Mouse (Mus musculus) hindbrain, embryonic 13.5 days (tissue): ENCODE results near the gene Hmgn3. TPM values are rescaled to one million over a fixed set of nuclear protein-coding genes. Genes with fewer than 3 reads are reported as not detected.

Source experiments
- ATAC-seq: fragments of 200-750 bp; cut with Nextera tagmentation; 2 replicates; pipeline ENCODE4 v1.8.0; 2017; ENCODE audit warnings: moderate TSS enrichment; ENCODE audit not compliant: low FRiP score
- H3K27ac ChIP-seq: fragments of 300-500 bp; sonication (generic); 2 replicates; pipeline ENCODE4 v1.5.1; 2015; ENCODE audit warnings: inconsistent platforms, mild to moderate bottlenecking, moderate library complexity
- H3K27me3 ChIP-seq: fragments of 300-500 bp; sonication (generic); 2 replicates; pipeline ENCODE4 v1.6.1; 2015; ENCODE audit warnings: mild to moderate bottlenecking, inconsistent platforms
- H3K36me3 ChIP-seq: fragments of 300-500 bp; sonication (generic); 2 replicates; pipeline ENCODE4 v1.6.1; 2015; ENCODE audit warnings: mild to moderate bottlenecking, inconsistent platforms
- H3K4me1 ChIP-seq: fragments of 300-500 bp; sonication (generic); replicated peaks from 2 replicates; pipeline ENCODE4 v1.6.1; 2015; ENCODE audit warnings: inconsistent platforms
- H3K4me2 ChIP-seq: fragments of 300-500 bp; sonication (generic); 2 replicates; pipeline ENCODE4 v1.6.1; 2015; ENCODE audit warnings: inconsistent platforms, mild to moderate bottlenecking, moderate library complexity
- H3K4me3 ChIP-seq: fragments of 300-500 bp; sonication (generic); 2 replicates; pipeline ENCODE4 v1.5.1; 2015; ENCODE audit warnings: mild to moderate bottlenecking, inconsistent platforms
- H3K9ac ChIP-seq: fragments of 300-500 bp; sonication (generic); 2 replicates; pipeline ENCODE4 v1.6.1; 2015; ENCODE audit warnings: mild to moderate bottlenecking, inconsistent platforms
- H3K9me3 ChIP-seq: fragments of 300-500 bp; sonication (generic); 2 replicates; pipeline ENCODE4 v1.6.1; 2016; ENCODE audit warnings: inconsistent platforms
- WGBS: fragments of 180-500 bp; shearing (Covaris S2); methylation state at CpG from one replicate; pipeline ENCODE4 v1.1.7; 2015; 5-methylcytosine and 5-hydroxymethylcytosine counted together
- polyA plus RNA-seq: library from polyadenylated mRNA; unstranded; fragments of >200 nt; fragmentation: Nextera tagmentation; extraction: Ambion mirVana; gene quantifications from 2 replicates; pipeline ENCODE4 v1.2.1, GENCODE M21; 2015

Hmgn3 gene
- polyA plus RNA-seq, 1 experiment from 2014 or later, result 106 TPM

GRCm38 (mm10) chr9:83113800-83114217 lies 32.7 kb downstream of the Hmgn3 start:
- 89% methylated on average over 10 of the region's 10 CpGs for WGBS
- H3K4me3 ChIP-seq, result no peak overlapping the region
- H3K36me3 ChIP-seq, result no peaks in the 10 kb centered on the region
- no peaks in the 10 kb centered on the region for H3K4me1 ChIP-seq
- H3K27ac ChIP-seq, result no peak overlapping the region
- no peak for ATAC-seq
- H3K9me3 ChIP-seq, result no peaks in the 10 kb centered on the region
- no peaks in the 10 kb centered on the region for H3K27me3 ChIP-seq
- no peak overlapping the region for H3K9ac ChIP-seq
- no peak overlapping the region for H3K4me2 ChIP-seq

- no peak overlapping the region for H3K9ac ChIP-seq
- no peaks in the 10 kb centered on the region for H3K4me1 ChIP-seq
- no peak for ATAC-seq
- H3K27ac ChIP-seq, result no peak overlapping the region
- WGBS, result 82% methylated on average over 9 of the region's 9 CpGs
- H3K4me2 ChIP-seq, result no peak overlapping the region
- no peaks in the 10 kb centered on the region for H3K9me3 ChIP-seq
- H3K27me3 ChIP-seq, result no peaks in the 10 kb centered on the region
- H3K36me3 ChIP-seq, result no peaks in the 10 kb centered on the region
- H3K4me3 ChIP-seq, result no peak overlapping the region
These were observed 34.1 kb downstream of the Hmgn3 start for GRCm38 (mm10) chr9:83112305-83112768.

GRCm38 (mm10) chr9:83111789-83112188 lies 34.7 kb downstream of the Hmgn3 start:
- ATAC-seq, result no peak
- Histone ChIP-seq H3K9ac (no peak overlapping the region), H3K27ac (no peak overlapping the region), H3K4me3 (no peak overlapping the region), H3K4me1 (no peaks in the 10 kb centered on the region), H3K9me3 (no peaks in the 10 kb centered on the region), H3K36me3 (no peaks in the 10 kb centered on the region), H3K27me3 (no peaks in the 10 kb centered on the region), H3K4me2 (no peak overlapping the region)
- WGBS, result 87% methylated on average over 3 of the region's 3 CpGs

GRCm38 (mm10) chr9:83111117-83111686 lies 35.3 kb downstream of the Hmgn3 start:
- WGBS, result 86% methylated on average over 9 of the region's 9 CpGs
- H3K4me2 ChIP-seq, result no peak overlapping the region

GRCm38 (mm10) chr9:83110406-83111116 lies 35.9 kb downstream of the Hmgn3 start:
- 93% methylated on average over 9 of the region's 9 CpGs for WGBS
- H3K27me3 ChIP-seq, result no peaks in the 10 kb centered on the region
- no peaks in the 10 kb centered on the region for H3K9me3 ChIP-seq
- no peak overlapping the region for H3K9ac ChIP-seq
- no peak overlapping the region for H3K4me2 ChIP-seq
- H3K27ac ChIP-seq, result no peak overlapping the region
- H3K36me3 ChIP-seq, result no peaks in the 10 kb centered on the region
- ATAC-seq, result no peak
- H3K4me1 ChIP-seq, result no peaks in the 10 kb centered on the region
- H3K4me3 ChIP-seq, result no peak overlapping the region

More at GRCm38 (mm10) chr9:83111117-83111686, 35.3 kb downstream of the Hmgn3 start:
- H3K4me3 ChIP-seq, result no peak overlapping the region
- no peak overlapping the region for H3K27ac ChIP-seq
- H3K36me3 ChIP-seq, result no peaks in the 10 kb centered on the region
- H3K9ac ChIP-seq, result no peak overlapping the region
- H3K9me3 ChIP-seq, result no peaks in the 10 kb centered on the region
- no peak for ATAC-seq
- no peaks in the 10 kb centered on the region for H3K27me3 ChIP-seq
- H3K4me1 ChIP-seq, result no peaks in the 10 kb centered on the region

- H3K4me2 ChIP-seq, result no peak overlapping the region
- H3K4me3 ChIP-seq, result no peak overlapping the region
- H3K36me3 ChIP-seq, result no peaks in the 10 kb centered on the region
- H3K9me3 ChIP-seq, result no peaks in the 10 kb centered on the region
- no peaks in the 10 kb centered on the region for H3K4me1 ChIP-seq
- no peak overlapping the region for H3K27ac ChIP-seq
- WGBS, result 95% methylated on average over 6 of the region's 6 CpGs
- H3K27me3 ChIP-seq, result no peaks in the 10 kb centered on the region
- no peak overlapping the region for H3K9ac ChIP-seq
- ATAC-seq, result no peak
These were observed 36.8 kb downstream of the Hmgn3 start for GRCm38 (mm10) chr9:83109705-83110104.

- Histone ChIP-seq H3K36me3 (no peaks in the 10 kb centered on the region), H3K27me3 (no peaks in the 10 kb centered on the region), H3K4me3 (no peak overlapping the region), H3K27ac (no peak overlapping the region), H3K9me3 (no peaks in the 10 kb centered on the region), H3K9ac (no peak overlapping the region), H3K4me1 (no peaks in the 10 kb centered on the region), H3K4me2 (no peak overlapping the region)
- 84% methylated on average over 3 of the region's 3 CpGs for WGBS
- ATAC-seq, result no peak
These were observed 37.7 kb downstream of the Hmgn3 start for GRCm38 (mm10) chr9:83108821-83109220.

GRCm38 (mm10) chr9:83103785-83104184 lies 42.7 kb downstream of the Hmgn3 start:
- no peak overlapping the region for H3K4me2 ChIP-seq
- no peak overlapping the region for H3K4me3 ChIP-seq
- ATAC-seq, result no peak
- H3K27ac ChIP-seq, result no peak overlapping the region
- no peaks in the 10 kb centered on the region for H3K36me3 ChIP-seq
- no peak overlapping the region for H3K9ac ChIP-seq
- no peaks in the 10 kb centered on the region for H3K9me3 ChIP-seq
- 94% methylated on average over 3 of the region's 3 CpGs for WGBS
- no peaks in the 10 kb centered on the region for H3K4me1 ChIP-seq
- no peaks in the 10 kb centered on the region for H3K27me3 ChIP-seq

- 89% methylated on average over 3 of the region's 3 CpGs for WGBS
- Histone ChIP-seq H3K36me3 (no peaks in the 10 kb centered on the region), H3K4me1 (no peaks in the 10 kb centered on the region), H3K9ac (no peak overlapping the region), H3K27me3 (no peaks in the 10 kb centered on the region), H3K27ac (no peak overlapping the region), H3K4me2 (no peak overlapping the region), H3K9me3 (no peaks in the 10 kb centered on the region), H3K4me3 (no peak overlapping the region)
- ATAC-seq, result no peak
These were observed 44.8 kb downstream of the Hmgn3 start for GRCm38 (mm10) chr9:83101691-83102090.

GRCm38 (mm10) chr9:83100786-83101185 lies 45.7 kb downstream of the Hmgn3 start:
- 84% methylated on average over 3 of the region's 3 CpGs for WGBS

GRCm38 (mm10) chr9:83098652-83099307 lies 47.7 kb downstream of the Hmgn3 start:
- 54% methylated on average over 12 of the region's 12 CpGs for WGBS
- no peaks in the 10 kb centered on the region for H3K9me3 ChIP-seq
- no peak overlapping the region for H3K9ac ChIP-seq
- H3K36me3 ChIP-seq, result no peaks in the 10 kb centered on the region
- no peaks in the 10 kb centered on the region for H3K27me3 ChIP-seq
- no peak overlapping the region for H3K27ac ChIP-seq
- ATAC-seq, result no peak
- H3K4me3 ChIP-seq, result no peak overlapping the region
- H3K4me1 ChIP-seq, result no peaks in the 10 kb centered on the region
- no peak overlapping the region for H3K4me2 ChIP-seq

More at GRCm38 (mm10) chr9:83100786-83101185, 45.7 kb downstream of the Hmgn3 start:
- ATAC-seq, result no peak
- no peak overlapping the region for H3K4me2 ChIP-seq
- no peak overlapping the region for H3K27ac ChIP-seq
- H3K36me3 ChIP-seq, result no peaks in the 10 kb centered on the region
- no peak overlapping the region for H3K9ac ChIP-seq
- no peaks in the 10 kb centered on the region for H3K27me3 ChIP-seq
- H3K9me3 ChIP-seq, result no peaks in the 10 kb centered on the region
- no peak overlapping the region for H3K4me3 ChIP-seq
- no peaks in the 10 kb centered on the region for H3K4me1 ChIP-seq

- Histone ChIP-seq H3K36me3 (no peaks in the 10 kb centered on the region), H3K9ac (no peak overlapping the region), H3K4me1 (no peaks in the 10 kb centered on the region), H3K4me2 (no peak overlapping the region), H3K4me3 (no peak overlapping the region), H3K27ac (no peak overlapping the region), H3K27me3 (no peaks in the 10 kb centered on the region), H3K9me3 (no peaks in the 10 kb centered on the region)
- 66% methylated on average over 8 of the region's 8 CpGs for WGBS
- ATAC-seq, result no peak
These were observed 48.7 kb downstream of the Hmgn3 start for GRCm38 (mm10) chr9:83097816-83098215.
